Mouse (Mus musculus) forebrain, postnatal 0 days (tissue): ENCODE data around the gene Csmd2. TPM values are rescaled to one million over a fixed set of nuclear protein-coding genes. Genes with fewer than 3 reads are reported as not detected.
A peak's percentile ranks its signal among the peaks of the same experiment; 100 is the strongest.

ENCODE experiments used
- ATAC-seq: fragments of 200-750 bp; cut with Nextera tagmentation; 2 replicates; pipeline ENCODE4 v1.8.0; 2017; ENCODE audit warnings: mild to moderate bottlenecking, moderate library complexity
- DNase-seq: peaks from one replicate; pipeline ENCODE4 v3.0.0-alpha.2; 2015
- H3K27ac ChIP-seq: fragments of 300-500 bp; sonication (generic); 2 replicates; pipeline ENCODE4 v1.5.1; 2014; ENCODE audit warnings: low read depth, mild to moderate bottlenecking, antibody characterized with exemption, low read length, moderate library complexity, mixed read lengths
- H3K27me3 ChIP-seq: fragments of 300-500 bp; sonication (generic); 2 replicates; pipeline ENCODE4 v1.6.1; 2014; ENCODE audit warnings: mild to moderate bottlenecking, low read length, mixed read lengths; ENCODE audit not compliant: insufficient read depth
- H3K36me3 ChIP-seq: fragments of 300-500 bp; sonication (generic); 2 replicates; pipeline ENCODE4 v1.6.1; 2014; ENCODE audit warnings: mild to moderate bottlenecking, moderate library complexity; ENCODE audit not compliant: insufficient read depth
- H3K4me1 ChIP-seq: fragments of 300-500 bp; sonication (generic); 2 replicates; pipeline ENCODE4 v1.6.1; 2014; ENCODE audit warnings: antibody characterized with exemption; ENCODE audit not compliant: insufficient read depth
- H3K4me2 ChIP-seq: fragments of 300-500 bp; sonication (generic); 2 replicates; pipeline ENCODE4 v1.6.1; 2014; ENCODE audit warnings: low read depth, mild to moderate bottlenecking, moderate library complexity
- H3K4me3 ChIP-seq: fragments of 300-500 bp; sonication (generic); 2 replicates; pipeline ENCODE4 v1.5.1; 2014; ENCODE audit warnings: low read depth, low read length, mixed read lengths
- H3K9ac ChIP-seq: fragments of 300-500 bp; sonication (generic); 2 replicates; pipeline ENCODE4 v1.6.1; 2014; ENCODE audit warnings: mild to moderate bottlenecking
- H3K9me3 ChIP-seq: fragments of 300-500 bp; sonication (generic); 2 replicates; pipeline ENCODE4 v1.6.1; 2016; ENCODE audit warnings: low read length
- CTCF ChIP-seq: sonication (generic); IDR thresholded peaks from 2 replicates; pipeline ENCODE4 v1.5.1; 2016; ENCODE audit warnings: antibody characterized with exemption, control low read depth, low read depth
- WGBS: fragments of 180-500 bp; shearing (Covaris S2); extraction: QIAGEN DNeasy Blood & Tissue Kit; methylation state at CpG from one replicate; pipeline ENCODE4 v1.1.7; 2014; 5-methylcytosine and 5-hydroxymethylcytosine counted together
- polyA plus RNA-seq: library from polyadenylated mRNA; unstranded; fragments of >200 nt; fragmentation: Nextera tagmentation; extraction: Ambion mirVana; gene quantifications from 2 replicates; pipeline ENCODE4 v1.2.1, GENCODE M21; 2015
- total RNA-seq: library from RNA; depleted of rRNA; stranded (reverse); fragments of >200 nt; gene quantifications from 2 replicates; pipeline ENCODE4 v1.2.3, GENCODE M21; 2014; rRNA removed

Csmd2 gene
- total RNA-seq (24.3 and 35.8 TPM in 2 replicates), polyA plus RNA-seq (3.8 and 5.5 TPM in 2 replicates)

GRCm38 (mm10) chr4:127987784-127988455 is at the start of gene Csmd2:
TSS of gene Csmd2 (plus strand) at chr4:127987857.
- TF ChIP-seq CTCF, result no peak
- DNase-seq (peak; percentile 88), ATAC-seq (peak; percentile 24; the same call in 1 of the 2 replicates)
- peak within 1 kb of the TSS; percentile 73 for H3K4me2 ChIP-seq
- H3K9ac ChIP-seq, result peak within 1 kb of the TSS; percentile 78
- H3K27me3 ChIP-seq, result no peaks in the 10 kb centered on the region
- H3K27ac ChIP-seq, result peak within 1 kb of the TSS; percentile 80
- peaks cover 2% of the 10 kb centered on the region; the same call in 1 of the 2 replicates for H3K4me1 ChIP-seq
- H3K36me3 ChIP-seq, result no peaks in the 10 kb centered on the region
- no peaks in the 10 kb centered on the region for H3K9me3 ChIP-seq
- 3% methylated on average over 55 of the region's 65 CpGs for WGBS
- H3K4me3 ChIP-seq, result peak within 1 kb of the TSS; percentile 77

GRCm38 (mm10) chr4:127947696-127948095 is 40.0 kb upstream of the Csmd2 start:
- DNase-seq (no peak), ATAC-seq (no peak)
- no peaks in the 10 kb centered on the region for H3K36me3 ChIP-seq
- no peaks in the 10 kb centered on the region for H3K4me1 ChIP-seq
- no peak overlapping the region for H3K9ac ChIP-seq
- no peak overlapping the region for H3K27ac ChIP-seq
- TF ChIP-seq CTCF, result no peak
- no peak overlapping the region for H3K4me3 ChIP-seq
- 67% methylated on average over 2 of the region's 2 CpGs for WGBS
- no peaks in the 10 kb centered on the region for H3K9me3 ChIP-seq
- H3K4me2 ChIP-seq, result no peak overlapping the region
- H3K27me3 ChIP-seq, result no peaks in the 10 kb centered on the region

DNA sequence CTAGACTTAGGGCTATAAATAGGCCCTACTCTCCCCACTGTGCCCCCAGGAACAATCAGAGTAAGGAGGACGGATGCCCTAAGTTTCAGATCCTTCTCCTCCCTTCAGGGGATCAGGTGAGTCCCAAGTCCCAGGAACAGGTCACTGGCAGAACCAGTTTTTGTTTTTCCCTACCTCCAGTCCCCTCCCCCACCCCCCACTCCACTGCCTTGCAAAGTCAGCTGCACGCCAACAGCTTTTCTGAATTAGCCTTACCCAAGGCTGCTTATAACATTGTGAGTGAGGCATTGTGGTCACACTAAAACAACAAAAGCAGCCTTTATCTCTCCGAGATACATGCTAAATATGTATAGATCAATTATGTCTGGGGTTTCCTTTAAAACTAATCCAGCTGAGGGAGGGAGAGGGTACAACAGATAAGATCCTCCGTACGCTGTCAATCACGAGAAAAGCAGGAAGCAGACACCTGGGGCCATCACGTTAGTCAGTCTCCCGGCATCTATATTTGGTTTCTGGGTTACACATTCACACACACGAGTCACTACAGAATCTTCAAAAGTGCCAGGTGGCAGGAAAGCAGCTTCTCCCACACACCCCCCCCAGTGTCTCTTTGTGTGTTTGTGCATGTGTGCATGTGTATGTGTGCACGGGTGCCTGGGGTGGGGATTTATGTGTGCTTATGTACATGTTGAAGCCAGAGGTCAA is 34.5 kb upstream of the Csmd2 start:
- Histone ChIP-seq H3K4me2 (no peak overlapping the region), H3K4me3 (no peak overlapping the region), H3K4me1 (no peaks in the 10 kb centered on the region), H3K27me3 (no peaks in the 10 kb centered on the region), H3K27ac (no peak overlapping the region), H3K9me3 (no peaks in the 10 kb centered on the region), H3K9ac (no peak overlapping the region), H3K36me3 (no peaks in the 10 kb centered on the region)
- no peak for ATAC-seq
- TF ChIP-seq CTCF, result no peak
- 49% methylated on average over 10 of the region's 10 CpGs for WGBS
- DNase-seq, result no peak

DNA sequence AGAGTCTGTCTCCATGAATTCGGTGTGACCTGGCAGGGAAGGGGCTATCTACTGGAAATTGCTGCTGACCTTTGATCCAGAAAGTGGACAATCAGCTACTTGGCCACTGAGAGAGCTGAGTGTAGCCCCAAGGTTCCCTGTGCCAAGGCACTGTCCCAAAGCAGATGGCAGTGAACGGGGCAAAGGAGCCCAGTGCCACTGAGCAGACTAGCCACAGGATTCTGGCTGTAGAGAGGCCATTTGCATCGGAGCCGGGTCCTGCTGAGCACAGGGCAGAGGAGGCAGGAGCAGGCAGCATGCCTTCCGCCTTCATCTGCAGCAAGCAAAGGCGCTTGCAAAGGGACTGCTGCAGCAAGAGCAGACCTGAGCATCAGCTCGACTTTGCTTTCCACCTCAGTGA is 18.6 kb upstream of the Csmd2 start:
- no peak for TF ChIP-seq CTCF
- no peak overlapping the region for H3K4me3 ChIP-seq
- H3K27me3 ChIP-seq, result peaks cover 13% of the 10 kb centered on the region; the same call in 1 of the 2 replicates
- DNase-seq, result no peak
- no peaks in the 10 kb centered on the region for H3K4me1 ChIP-seq
- no peak overlapping the region for H3K27ac ChIP-seq
- no peak overlapping the region for H3K9ac ChIP-seq
- 17% methylated on average over 7 of the region's 7 CpGs for WGBS
- ATAC-seq, result no peak
- no peak overlapping the region for H3K4me2 ChIP-seq
- H3K36me3 ChIP-seq, result no peaks in the 10 kb centered on the region
- H3K9me3 ChIP-seq, result no peaks in the 10 kb centered on the region

- Histone ChIP-seq H3K9me3 (no peaks in the 10 kb centered on the region), H3K36me3 (no peaks in the 10 kb centered on the region), H3K27ac (no peak overlapping the region), H3K4me3 (no peak overlapping the region), H3K9ac (no peak overlapping the region), H3K27me3 (peaks cover 13% of the 10 kb centered on the region; the same call in 1 of the 2 replicates), H3K4me2 (no peak overlapping the region), H3K4me1 (no peaks in the 10 kb centered on the region)
- DNase-seq (peak; percentile 50), ATAC-seq (peak; percentile 64)
- TF ChIP-seq CTCF, result peak; percentile 58
- 8% methylated on average over 7 of the region's 7 CpGs for WGBS
These were observed 17.6 kb upstream of the Csmd2 start for GRCm38 (mm10) chr4:127970018-127970421.

DNA sequence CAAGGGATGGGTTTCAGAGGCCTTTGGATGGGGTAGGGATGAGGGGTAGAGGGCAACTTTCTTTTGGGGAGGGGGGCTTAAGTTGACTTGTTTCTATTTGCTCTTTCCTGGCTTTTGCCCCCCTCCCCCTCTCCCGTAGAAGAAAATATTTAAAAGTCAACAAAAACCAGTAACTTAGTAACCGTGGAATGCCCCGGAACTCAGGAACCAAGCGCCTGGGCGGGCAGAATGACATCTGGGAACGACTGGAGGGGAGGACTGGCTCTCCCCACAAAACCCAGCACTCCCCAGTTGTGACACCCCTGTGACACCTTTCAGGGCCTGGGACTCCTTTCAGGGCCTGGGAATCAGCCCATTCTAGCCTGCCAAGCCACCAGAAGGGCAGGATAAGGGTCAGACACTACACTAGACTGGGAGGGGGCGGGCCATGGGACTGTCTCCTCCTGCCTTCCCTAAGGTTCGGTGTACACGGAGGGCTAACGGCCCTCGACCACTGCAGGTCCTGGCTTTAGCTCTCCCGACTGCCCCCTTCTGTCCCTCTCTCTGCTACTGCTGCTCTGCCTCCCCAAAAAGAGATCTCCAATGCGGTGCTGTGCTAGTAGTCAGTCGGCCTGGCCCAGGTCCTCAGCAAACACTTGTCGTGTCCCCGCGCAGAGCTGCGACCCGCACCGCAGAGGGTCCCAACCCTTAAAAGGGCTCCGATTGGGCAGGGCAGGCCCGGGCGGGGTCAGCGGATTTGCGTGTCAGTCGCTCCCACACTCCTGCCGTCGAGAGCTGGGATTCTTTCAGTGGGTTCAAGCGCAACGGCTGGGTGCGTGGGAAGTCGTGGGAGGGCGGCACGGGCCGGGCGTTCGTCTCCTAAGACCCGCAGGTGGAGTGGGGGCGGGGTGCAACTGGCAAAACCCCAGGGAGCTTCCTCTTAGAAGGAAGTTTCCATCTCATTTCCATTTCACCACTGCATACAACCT is 16.5 kb upstream of the Csmd2 start, which contains the start of gene CK137956:
Gene CK137956, minus strand, starts transcription at position 51 of the 968 bp plus-strand sequence.
- DNase-seq (no peak), ATAC-seq (peak; percentile 45)
- WGBS, result 8% methylated on average over 39 of the region's 39 CpGs
- H3K4me1 ChIP-seq, result no peaks in the 10 kb centered on the region
- H3K36me3 ChIP-seq, result no peaks in the 10 kb centered on the region
- H3K27ac ChIP-seq, result no peak within 1 kb of the TSS
- TF ChIP-seq CTCF, result peak; percentile 56
- H3K4me3 ChIP-seq, result no peak within 1 kb of the TSS
- H3K27me3 ChIP-seq, result peaks cover 13% of the 10 kb centered on the region; the same call in 1 of the 2 replicates
- no peak within 1 kb of the TSS for H3K9ac ChIP-seq
- no peaks in the 10 kb centered on the region for H3K9me3 ChIP-seq
- H3K4me2 ChIP-seq, result peak within 1 kb of the TSS; percentile 21
